Mouse (Mus musculus): ENCODE results near the gene Rnf25.

- TF ChIP-seq EP300 (IDR thresholded peaks at IDR 0.05; ENCODE audit: low read depth): no peak
- TF ChIP-seq CTCF (IDR thresholded peaks at IDR 0.05; ENCODE audit: low read depth): no peak
These were observed 26.8 kb upstream of the Rnf25 start for GRCm38 (mm10) chr1:74628001-74628400.
